Mouse (Mus musculus): ENCODE measurements around the gene Eif2s3y. TPM values are rescaled to one million over a fixed set of nuclear protein-coding genes. Genes with fewer than 3 reads are reported as not detected.

Eif2s3y gene
- 20.8 and 38.6 TPM in 2 replicates for polyA plus RNA-seq (2015; fragmentation: Nextera tagmentation; extraction: Ambion mirVana)

GRCm38 (mm10) chrY:1009882-1010751 is at the start of gene Eif2s3y:
Gene Eif2s3y, plus strand, starts transcription at chrY:1010543.
- H3K36me3 ChIP-seq (ENCODE audit: control insufficient read depth, insufficient read depth, low read length): no peaks in the 10 kb centered on the region
- H3K9me3 ChIP-seq (ENCODE audit: control insufficient read depth, low read length): no peaks in the 10 kb centered on the region
- H3K4me2 ChIP-seq (ENCODE audit: low read depth, low read length): 0 out of 2 replicates have a peak within 1 kb of the TSS, but pooled peaks have one; percentile 25
- no peaks in the 10 kb centered on the region for H3K4me1 ChIP-seq (replicated peaks; ENCODE audit: control insufficient read depth, insufficient read depth, low read length)
- peak; percentile 95 for ATAC-seq (ENCODE audit: low read depth)
- no peak within 1 kb of the TSS for H3K27ac ChIP-seq (ENCODE audit: low read length)
- peak within 1 kb of the TSS; percentile 28; the same call in 1 of the 2 replicates for H3K9ac ChIP-seq (ENCODE audit: low read length)
- peak within 1 kb of the TSS; percentile 50 for H3K4me3 ChIP-seq (ENCODE audit: low read length)
- WGBS: 31% methylated on average over 29 of the region's 31 CpGs
- H3K27me3 ChIP-seq (ENCODE audit: control insufficient read depth, insufficient read depth, low read depth, low read length): no peaks in the 10 kb centered on the region

Small RNA genes lying within 50 kb of the gene (microRNA-seq; reads per million reads assigned to microRNA genes)
- not detected for gene Gm47281

Other genes starting within 250 kb of the Eif2s3y start
- not detected in 2 replicates for gene Zfy1, start 213.1 kb upstream of the Eif2s3y start, polyA plus RNA-seq (2015; fragmentation: Nextera tagmentation; extraction: Ambion mirVana)
- gene Uba1y, start 191.9 kb upstream of the Eif2s3y start, polyA plus RNA-seq (2015; fragmentation: Nextera tagmentation; extraction: Ambion mirVana): not detected in 2 replicates
- gene Kdm5d, start 112.8 kb upstream of the Eif2s3y start, polyA plus RNA-seq (2015; fragmentation: Nextera tagmentation; extraction: Ambion mirVana): 4.0 and 11.7 TPM in 2 replicates
- gene Uty, start 235.2 kb downstream of the Eif2s3y start, polyA plus RNA-seq (2015; fragmentation: Nextera tagmentation; extraction: Ambion mirVana): 6.8 and 15.1 TPM in 2 replicates